Mouse (Mus musculus): ENCODE measurements at regions not wholly inside any gene's neighbourhood (a gene's known extent, or its start where the extent isn't known, plus 50 kb on each side); places are given as distances from the start of the nearest gene placed in this dataset.
"Not testable (repeated sequence)": the region's sequence is repeated elsewhere in the genome, so short reads cannot be mapped to it uniquely, and the experiment has no call there.

DNA sequence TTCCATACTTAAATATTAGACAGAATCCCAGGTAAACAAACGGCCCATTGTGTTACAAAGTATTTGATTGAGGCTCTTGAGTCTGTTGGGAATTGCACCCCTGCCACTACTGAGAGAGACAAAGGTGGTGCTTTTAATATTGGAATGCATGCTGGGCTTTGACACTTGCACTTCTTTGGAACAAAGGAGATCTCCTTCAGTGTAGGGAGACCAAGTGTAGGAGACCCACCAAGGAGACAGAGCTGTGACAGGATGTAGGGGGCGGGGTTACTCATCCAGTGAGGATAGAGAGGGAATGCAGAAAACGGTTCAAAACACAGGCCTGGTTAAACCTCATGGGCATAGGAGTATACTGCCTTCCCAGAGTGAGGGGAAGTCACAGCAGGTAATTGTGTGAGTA lies 254.0 kb upstream of the Ppp6c start:
- H3K36me3 ChIP-seq (ENCODE audit: control insufficient read depth, insufficient read depth, low read length): no peaks in the 10 kb centered on the region
- no peak overlapping the region for H3K4me3 ChIP-seq (ENCODE audit: low read depth, low read length)
- DNase-seq (ENCODE audit: low spot score): no peak
- H3K9ac ChIP-seq (ENCODE audit: low read length): no peak overlapping the region
- H3K9me3 ChIP-seq (ENCODE audit: control insufficient read depth, low read length): no peaks in the 10 kb centered on the region
- no peak overlapping the region for H3K27ac ChIP-seq (ENCODE audit: low read depth, low read length)
- H3K27me3 ChIP-seq (ENCODE audit: control insufficient read depth, insufficient read depth, low read length): no peaks in the 10 kb centered on the region
- 59% methylated on average over 3 of the region's 3 CpGs for WGBS
- ATAC-seq (replicated peaks; ENCODE audit: low FRiP score): no peak
- no peak overlapping the region for H3K4me2 ChIP-seq (ENCODE audit: low read depth, low read length, severe bottlenecking)
- no peaks in the 10 kb centered on the region for H3K4me1 ChIP-seq (replicated peaks; ENCODE audit: control insufficient read depth, insufficient read depth, low read length)

DNA sequence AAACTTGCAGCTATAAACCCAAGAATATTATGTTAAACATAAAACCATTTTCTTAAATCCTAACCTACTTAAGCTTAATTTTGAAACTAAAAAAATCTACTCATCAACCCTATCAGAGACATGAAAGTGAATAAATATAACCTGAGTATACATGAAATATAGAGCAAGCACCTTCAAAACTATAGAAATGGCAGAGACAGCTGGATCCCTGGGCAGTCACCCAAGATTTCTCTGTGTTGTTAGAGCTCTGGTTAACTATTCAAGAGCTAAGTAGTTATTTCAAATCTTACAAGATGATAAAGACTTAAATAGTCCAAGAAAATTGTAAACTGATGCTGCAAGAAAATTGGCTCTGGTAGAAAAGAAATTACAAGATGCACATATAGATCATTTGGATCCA lies 246.7 kb upstream of the Ppp6c start:
- H3K27me3 ChIP-seq (ENCODE audit: control insufficient read depth, insufficient read depth, low read length); H3K4me3 ChIP-seq (ENCODE audit: low read depth, low read length); H3K4me2 ChIP-seq (ENCODE audit: low read depth, low read length, severe bottlenecking); ATAC-seq (replicated peaks; ENCODE audit: low FRiP score); H3K9me3 ChIP-seq (ENCODE audit: control insufficient read depth, low read length); H3K9ac ChIP-seq (ENCODE audit: low read length); H3K4me1 ChIP-seq (replicated peaks; ENCODE audit: control insufficient read depth, insufficient read depth, low read length); H3K36me3 ChIP-seq (ENCODE audit: control insufficient read depth, insufficient read depth, low read length); DNase-seq (ENCODE audit: low spot score); H3K27ac ChIP-seq (ENCODE audit: low read depth, low read length): not testable (repeated sequence)
